Comparison of ENCODE assay signal across 7 mouse cellular contexts in the genomic region with DNA sequence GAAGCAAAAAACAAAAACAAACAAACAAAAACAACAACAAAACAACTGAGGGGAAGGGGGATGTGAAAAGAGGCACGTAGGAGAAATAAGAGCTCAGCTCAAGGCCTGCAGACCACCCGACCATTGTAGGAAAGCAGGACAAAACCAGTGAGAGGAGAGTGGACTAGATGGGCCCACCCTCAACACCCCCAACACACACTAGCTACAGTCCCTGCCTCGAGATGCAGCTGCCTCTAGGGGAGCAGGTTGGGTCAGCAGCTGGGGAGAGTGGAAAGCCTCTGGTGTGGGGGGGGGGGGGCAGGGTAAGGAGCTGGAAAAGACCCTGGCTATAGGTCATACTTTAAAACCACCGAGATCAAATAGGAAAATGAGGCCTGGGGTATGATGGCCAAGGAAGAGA. TPM values are rescaled to one million over a fixed set of nuclear protein-coding genes. Genes with fewer than 3 reads are reported as not detected.
DNase-seq lines count a peak whose midpoint lies in the region; ATAC-seq and TF ChIP-seq lines count a peak whose summit lies in the region.

No protein-coding gene starts in this region.

- peaks cover 91% of the 10 kb centered on the region for H3K27me3 ChIP-seq in liver, embryonic 13.5 days
- peaks cover 88% of the 10 kb centered on the region for H3K27me3 ChIP-seq in liver, embryonic 12.5 days (replicated peaks)
- no peaks in the 10 kb centered on the region for H3K27me3 ChIP-seq in forebrain, embryonic 16.5 days (replicated peaks; ENCODE audit: control insufficient read depth, insufficient read depth, low read length)
- H3K27me3 ChIP-seq in liver, postnatal 0 days (ENCODE audit: insufficient read depth, low read length), result peaks cover 60% of the 10 kb centered on the region
- no peaks in the 10 kb centered on the region for H3K27me3 ChIP-seq in stomach, embryonic 16.5 days (ENCODE audit: control insufficient read depth, insufficient read depth, low read length)

- TF ChIP-seq EP300 in liver, postnatal 0 days (IDR thresholded peaks at IDR 0.05; ENCODE audit: low read depth), result no peak

- H3K4me2 ChIP-seq in liver, embryonic 13.5 days, result no peak overlapping the region
- H3K4me2 ChIP-seq in liver, embryonic 12.5 days, result no peak overlapping the region; the same call in 1 of the 2 replicates
- H3K4me2 ChIP-seq in forebrain, embryonic 16.5 days (ENCODE audit: low read length), result peak overlapping the region; percentile 90
- H3K4me2 ChIP-seq in liver, postnatal 0 days (ENCODE audit: low read depth, low read length), result no peak overlapping the region
- peak overlapping the region; percentile 72 for H3K4me2 ChIP-seq in stomach, embryonic 16.5 days (ENCODE audit: low read depth, low read length)

- H3K9me3 ChIP-seq in liver, embryonic 13.5 days (replicated peaks), result no peaks in the 10 kb centered on the region
- no peaks in the 10 kb centered on the region for H3K9me3 ChIP-seq in liver, embryonic 12.5 days (replicated peaks)
- H3K9me3 ChIP-seq in forebrain, embryonic 16.5 days (ENCODE audit: control insufficient read depth, low read length), result no peaks in the 10 kb centered on the region
- no peaks in the 10 kb centered on the region for H3K9me3 ChIP-seq in liver, postnatal 0 days (ENCODE audit: low read length)
- H3K9me3 ChIP-seq in stomach, embryonic 16.5 days (replicated peaks; ENCODE audit: control insufficient read depth, low read length), result no peaks in the 10 kb centered on the region

- 13% methylated on average over 4 of the region's 4 CpGs for WGBS in liver, embryonic 13.5 days (ENCODE audit: insufficient replicate concordance)
- WGBS in liver, embryonic 12.5 days (ENCODE audit: insufficient replicate concordance), result 27% methylated on average over 4 of the region's 4 CpGs
- 5% methylated on average over 4 of the region's 4 CpGs for WGBS in forebrain, embryonic 16.5 days
- 31% methylated on average over 4 of the region's 4 CpGs for WGBS in liver, postnatal 0 days (ENCODE audit: insufficient replicate concordance)
- 22% methylated on average over 4 of the region's 4 CpGs for WGBS in stomach, embryonic 16.5 days

- no peak for ATAC-seq in liver, embryonic 13.5 days (ENCODE audit: low read depth)
- ATAC-seq in liver, embryonic 12.5 days, result no peak
- ATAC-seq in forebrain, embryonic 16.5 days, result no peak
- ATAC-seq in liver, postnatal 0 days, result no peak
- no peak for ATAC-seq in stomach, embryonic 16.5 days (ENCODE audit: insufficient read depth, low FRiP score)

- H3K4me1 ChIP-seq in liver, embryonic 13.5 days (replicated peaks), result peaks cover 31% of the 10 kb centered on the region
- peaks cover 19% of the 10 kb centered on the region for H3K4me1 ChIP-seq in liver, embryonic 12.5 days
- H3K4me1 ChIP-seq in forebrain, embryonic 16.5 days (replicated peaks; ENCODE audit: control insufficient read depth, insufficient read depth, low read length), result peaks cover 61% of the 10 kb centered on the region
- H3K4me1 ChIP-seq in liver, postnatal 0 days (ENCODE audit: insufficient read depth), result peaks cover 5% of the 10 kb centered on the region; the same call in 1 of the 2 replicates
- peaks cover 31% of the 10 kb centered on the region for H3K4me1 ChIP-seq in stomach, embryonic 16.5 days (ENCODE audit: control insufficient read depth, insufficient read depth, low read length)

- no peak for DNase-seq in liver, embryonic 13.5 days
- DNase-seq in liver, postnatal 0 days, result no peak
- DNase-seq in cerebellum, postnatal 10 days, result no peak
- DNase-seq in embryo, embryonic 11 days, result no peak

- no peak for TF ChIP-seq CTCF in liver, postnatal 0 days (IDR thresholded peaks at IDR 0.05; ENCODE audit: low read depth)

- H3K9ac ChIP-seq in liver, embryonic 13.5 days, result no peak overlapping the region
- H3K9ac ChIP-seq in liver, embryonic 12.5 days, result no peak overlapping the region
- H3K9ac ChIP-seq in forebrain, embryonic 16.5 days (replicated peaks; ENCODE audit: low read depth, low read length), result peak overlapping the region; percentile 90
- no peak overlapping the region for H3K9ac ChIP-seq in liver, postnatal 0 days (replicated peaks)
- peak overlapping the region; percentile 89 for H3K9ac ChIP-seq in stomach, embryonic 16.5 days (ENCODE audit: low read length)

- H3K27ac ChIP-seq in liver, embryonic 13.5 days, result peak overlapping the region; percentile 18; the same call in 1 of the 2 replicates
- H3K27ac ChIP-seq in liver, embryonic 12.5 days, result no peak overlapping the region
- peak overlapping the region; percentile 100 for H3K27ac ChIP-seq in forebrain, embryonic 16.5 days (ENCODE audit: low read length)
- H3K27ac ChIP-seq in liver, postnatal 0 days (ENCODE audit: low read depth), result 0 out of 2 replicates have a peak overlapping the region, but pooled peaks have one; percentile 29
- peak overlapping the region; percentile 100 for H3K27ac ChIP-seq in stomach, embryonic 16.5 days (ENCODE audit: low read length)

- H3K4me3 ChIP-seq in liver, embryonic 13.5 days (replicated peaks), result no peak overlapping the region
- no peak overlapping the region for H3K4me3 ChIP-seq in liver, embryonic 12.5 days
- peak overlapping the region; percentile 80 for H3K4me3 ChIP-seq in forebrain, embryonic 16.5 days (replicated peaks; ENCODE audit: low read length)
- H3K4me3 ChIP-seq in liver, postnatal 0 days (ENCODE audit: low read depth, low read length), result no peak overlapping the region
- H3K4me3 ChIP-seq in stomach, embryonic 16.5 days (replicated peaks; ENCODE audit: low read length), result peak overlapping the region; percentile 74

- no peaks in the 10 kb centered on the region for H3K36me3 ChIP-seq in liver, embryonic 13.5 days
- H3K36me3 ChIP-seq in liver, embryonic 12.5 days, result no peaks in the 10 kb centered on the region
- no peaks in the 10 kb centered on the region for H3K36me3 ChIP-seq in forebrain, embryonic 16.5 days (ENCODE audit: control insufficient read depth, insufficient read depth)
- no peaks in the 10 kb centered on the region for H3K36me3 ChIP-seq in liver, postnatal 0 days (replicated peaks; ENCODE audit: insufficient read depth, low read length)
- H3K36me3 ChIP-seq in stomach, embryonic 16.5 days (ENCODE audit: control insufficient read depth, insufficient read depth, low read length), result no peaks in the 10 kb centered on the region

RNA-seq across cellular contexts. Expression of a gene that starts 1.8 kb away (rescaled TPM):
- polyA plus RNA-seq in liver, embryonic 13.5 days (2015; fragmentation: Nextera tagmentation; extraction: Ambion mirVana), result 2.9 and 3.7 TPM in 2 replicates
- polyA plus RNA-seq in liver, embryonic 12.5 days (2016; fragmentation: Nextera tagmentation; extraction: Ambion mirVana), result 5.7 and 6.1 TPM in 2 replicates
- 113 and 116 TPM in 2 replicates for polyA plus RNA-seq in forebrain, embryonic 16.5 days (2015; fragmentation: Nextera tagmentation; extraction: Ambion mirVana)
- 2.2 and 2.3 TPM in 2 replicates for polyA plus RNA-seq in liver, postnatal 0 days (2015; fragmentation: Nextera tagmentation; extraction: Ambion mirVana)
- polyA plus RNA-seq in stomach, embryonic 16.5 days (2015; fragmentation: Nextera tagmentation; extraction: Ambion mirVana), result 81.5 and 86.5 TPM in 2 replicates

RNA-seq across cellular contexts. Expression of a gene that starts 29.1 kb away (rescaled TPM):
- polyA plus RNA-seq in liver, embryonic 13.5 days (2015; fragmentation: Nextera tagmentation; extraction: Ambion mirVana), result 31.9 and 33.9 TPM in 2 replicates
- 38.3 and 44.0 TPM in 2 replicates for polyA plus RNA-seq in liver, embryonic 12.5 days (2016; fragmentation: Nextera tagmentation; extraction: Ambion mirVana)
- 34.6 and 35.3 TPM in 2 replicates for polyA plus RNA-seq in forebrain, embryonic 16.5 days (2015; fragmentation: Nextera tagmentation; extraction: Ambion mirVana)
- polyA plus RNA-seq in liver, postnatal 0 days (2015; fragmentation: Nextera tagmentation; extraction: Ambion mirVana), result 14.1 and 15.2 TPM in 2 replicates
- polyA plus RNA-seq in stomach, embryonic 16.5 days (2015; fragmentation: Nextera tagmentation; extraction: Ambion mirVana), result 38.6 and 41.5 TPM in 2 replicates

RNA-seq across cellular contexts. Expression of a gene that starts 35.2 kb away (rescaled TPM):
- polyA plus RNA-seq in liver, embryonic 13.5 days (2015; fragmentation: Nextera tagmentation; extraction: Ambion mirVana), result 7.7 TPM in 2 replicates
- 10.7 and 11.8 TPM in 2 replicates for polyA plus RNA-seq in liver, embryonic 12.5 days (2016; fragmentation: Nextera tagmentation; extraction: Ambion mirVana)
- polyA plus RNA-seq in forebrain, embryonic 16.5 days (2015; fragmentation: Nextera tagmentation; extraction: Ambion mirVana), result 19.0 and 19.8 TPM in 2 replicates
- 4.6 and 5.0 TPM in 2 replicates for polyA plus RNA-seq in liver, postnatal 0 days (2015; fragmentation: Nextera tagmentation; extraction: Ambion mirVana)
- 17.2 and 17.4 TPM in 2 replicates for polyA plus RNA-seq in stomach, embryonic 16.5 days (2015; fragmentation: Nextera tagmentation; extraction: Ambion mirVana)

RNA-seq across cellular contexts. Expression of a gene that starts 59.1 kb away (rescaled TPM):
- 0.03 and 0.06 TPM in 2 replicates for polyA plus RNA-seq in liver, embryonic 13.5 days (2015; fragmentation: Nextera tagmentation; extraction: Ambion mirVana)
- 0.05 TPM in 1 of 2 replicates, not detected in the other for polyA plus RNA-seq in liver, embryonic 12.5 days (2016; fragmentation: Nextera tagmentation; extraction: Ambion mirVana)
- 0.08 TPM in 1 of 2 replicates, not detected in the other for polyA plus RNA-seq in forebrain, embryonic 16.5 days (2015; fragmentation: Nextera tagmentation; extraction: Ambion mirVana)
- not detected in 2 replicates for polyA plus RNA-seq in liver, postnatal 0 days (2015; fragmentation: Nextera tagmentation; extraction: Ambion mirVana)
- 71.0 and 145 TPM in 2 replicates for polyA plus RNA-seq in stomach, embryonic 16.5 days (2015; fragmentation: Nextera tagmentation; extraction: Ambion mirVana)

Comparison
In these comparisons a context has a peak if more than half of its experiments do, and no peak if none do; other contexts are left out.
1. H3K4me2 ChIP-seq: peak in forebrain, embryonic 16.5 days (single experiment) and stomach, embryonic 16.5 days (single experiment); none in liver, embryonic 13.5 days (single experiment), liver, embryonic 12.5 days (single experiment) and liver, postnatal 0 days (single experiment).
2. H3K4me3 ChIP-seq: peak in forebrain, embryonic 16.5 days (single experiment) and stomach, embryonic 16.5 days (single experiment); none in liver, embryonic 13.5 days (single experiment), liver, embryonic 12.5 days (single experiment) and liver, postnatal 0 days (single experiment).
3. H3K9ac ChIP-seq: peak in forebrain, embryonic 16.5 days (single experiment) and stomach, embryonic 16.5 days (single experiment); none in liver, embryonic 13.5 days (single experiment), liver, embryonic 12.5 days (single experiment) and liver, postnatal 0 days (single experiment).
4. RNA of a gene that starts 1.8 kb away (polyA plus RNA-seq): 113 to 116 TPM in forebrain, embryonic 16.5 days and 81.5 to 86.5 TPM in stomach, embryonic 16.5 days; 5.7 to 6.1 TPM in liver, embryonic 12.5 days, 2.9 to 3.7 TPM in liver, embryonic 13.5 days and 2.2 to 2.3 TPM in liver, postnatal 0 days; every median in the first group is over 10 times any median in the second.